Comparison of ENCODE assay signal across 9 mouse cellular contexts in the genomic region with DNA sequence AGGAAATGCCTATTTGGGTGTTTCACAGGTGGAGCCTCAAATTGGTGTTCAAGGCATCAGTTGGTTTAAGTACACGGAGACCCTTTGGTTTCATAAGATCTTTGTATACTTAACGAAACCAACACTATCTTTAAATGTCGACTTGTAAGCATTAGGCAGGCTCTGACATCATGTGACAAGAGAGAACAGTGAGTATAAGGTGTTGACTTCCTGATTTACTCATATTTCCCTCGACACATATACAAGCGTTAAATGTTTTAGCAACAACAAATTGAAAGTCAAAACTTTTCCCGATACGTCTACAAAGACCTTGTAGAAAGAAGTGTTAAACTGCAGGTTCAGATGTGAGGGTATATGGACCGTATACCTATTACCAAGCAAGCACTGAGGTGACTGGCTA. TPM values are rescaled to one million over a fixed set of nuclear protein-coding genes. Genes with fewer than 3 reads are reported as not detected.
DNase-seq lines count a peak whose midpoint lies in the region; ATAC-seq and TF ChIP-seq lines count a peak whose summit lies in the region.
"Had no signal": no experiment of that assay in that cellular context is flagged by ENCODE, and none has a peak within 500 bp of the region (broad histone marks: within the 10 kb centered on the region; RNA-seq: fewer than 3 reads in every experiment).

No protein-coding gene starts in this region.

- H3K27me3 ChIP-seq in kidney, postnatal 0 days (ENCODE audit: insufficient read depth, low read length): no peaks in the 10 kb centered on the region
- no peaks in the 10 kb centered on the region for H3K27me3 ChIP-seq in intestine, embryonic 14.5 days (replicated peaks; ENCODE audit: control insufficient read depth, insufficient read depth, low read length)
- H3K27me3 ChIP-seq in neural tube, embryonic 12.5 days (replicated peaks): no peaks in the 10 kb centered on the region

- peaks cover 28% of the 10 kb centered on the region for H3K36me3 ChIP-seq in kidney, postnatal 0 days (ENCODE audit: insufficient read depth, low read length)
- peaks cover 42% of the 10 kb centered on the region for H3K36me3 ChIP-seq in intestine, embryonic 14.5 days (ENCODE audit: control insufficient read depth, insufficient read depth, low read length)
- H3K36me3 ChIP-seq in neural tube, embryonic 12.5 days: peaks cover 31% of the 10 kb centered on the region

- no peaks in the 10 kb centered on the region for H3K9me3 ChIP-seq in kidney, postnatal 0 days (replicated peaks; ENCODE audit: low read length)
- H3K9me3 ChIP-seq in intestine, embryonic 14.5 days (ENCODE audit: control insufficient read depth, low read length): no peaks in the 10 kb centered on the region
- H3K9me3 ChIP-seq in neural tube, embryonic 12.5 days: no peaks in the 10 kb centered on the region

- H3K27ac ChIP-seq in kidney, postnatal 0 days: no peak overlapping the region
- peak overlapping the region; percentile 85; the same call in 1 of the 2 replicates for H3K27ac ChIP-seq in intestine, embryonic 14.5 days (ENCODE audit: low read depth)
- no peak overlapping the region for H3K27ac ChIP-seq in neural tube, embryonic 12.5 days

- peak overlapping the region; percentile 60; the same call in 1 of the 2 replicates for H3K9ac ChIP-seq in kidney, postnatal 0 days (ENCODE audit: low read depth, low read length)
- H3K9ac ChIP-seq in intestine, embryonic 14.5 days (ENCODE audit: low read length): peak overlapping the region; percentile 66; the same call in 1 of the 2 replicates
- 0 out of 2 replicates have a peak overlapping the region, but pooled peaks have one; percentile 75 for H3K9ac ChIP-seq in neural tube, embryonic 12.5 days

- TF ChIP-seq CTCF in kidney, postnatal 0 days (IDR thresholded peaks at IDR 0.05; ENCODE audit: low read depth): no peak

- peak overlapping the region; percentile 84 for H3K4me2 ChIP-seq in kidney, postnatal 0 days (ENCODE audit: low read length)
- H3K4me2 ChIP-seq in intestine, embryonic 14.5 days (ENCODE audit: low read length): peak overlapping the region; percentile 91
- peak overlapping the region; percentile 76 for H3K4me2 ChIP-seq in neural tube, embryonic 12.5 days (replicated peaks)

- H3K4me1 ChIP-seq in kidney, postnatal 0 days (replicated peaks; ENCODE audit: insufficient read depth, low read length): 0 out of 2 replicates have a peak, but pooled peaks cover 3% of the 10 kb centered on the region
- H3K4me1 ChIP-seq in intestine, embryonic 14.5 days (replicated peaks; ENCODE audit: control insufficient read depth, insufficient read depth, low read length): peaks cover 4% of the 10 kb centered on the region; the same call in 1 of the 2 replicates
- peaks cover 16% of the 10 kb centered on the region; the same call in 1 of the 2 replicates for H3K4me1 ChIP-seq in neural tube, embryonic 12.5 days

- DNase-seq in kidney, postnatal 0 days (ENCODE audit: low spot score): no peak
- DNase-seq in kidney, postnatal 25 days: no peak
- DNase-seq in c-Kit-negative CD71-positive TER-119-positive erythroid progenitor cells, embryonic 14.5 days (ENCODE audit: low read depth, low spot score): peak; percentile 8
- no peak for DNase-seq in intestine, embryonic 14.5 days (ENCODE audit: low spot score)
- DNase-seq in gastrocnemius, postnatal 25 days: no peak
- no peak for DNase-seq in cerebellum, adult 11 months
- DNase-seq in urinary bladder, postnatal 10 days (ENCODE audit: low spot score): no peak

- peak overlapping the region; percentile 78 for H3K4me3 ChIP-seq in kidney, postnatal 0 days (replicated peaks; ENCODE audit: low read depth, low read length)
- peak overlapping the region; percentile 71 for H3K4me3 ChIP-seq in intestine, embryonic 14.5 days (ENCODE audit: low read depth, low read length)
- peak overlapping the region; percentile 73; the same call in 1 of the 2 replicates for H3K4me3 ChIP-seq in neural tube, embryonic 12.5 days

- ATAC-seq in kidney, postnatal 0 days (replicated peaks; ENCODE audit: low FRiP score, low read depth): no peak
- ATAC-seq in intestine, embryonic 14.5 days (replicated peaks; ENCODE audit: low FRiP score, low TSS enrichment, low read depth): no peak
- no peak for ATAC-seq in neural tube, embryonic 12.5 days (ENCODE audit: low FRiP score, low read depth)

- WGBS in kidney, postnatal 0 days: 58% methylated on average over 8 of the region's 8 CpGs
- 59% methylated on average over 8 of the region's 8 CpGs for WGBS in intestine, embryonic 14.5 days
- 72% methylated on average over 8 of the region's 8 CpGs for WGBS in neural tube, embryonic 12.5 days

RNA-seq across cellular contexts. Expression of a gene that starts 1.2 kb away (rescaled TPM):
- 135 and 144 TPM in 2 replicates for polyA plus RNA-seq in kidney, postnatal 0 days (2015; fragmentation: Nextera tagmentation; extraction: Ambion mirVana)
- polyA plus RNA-seq in intestine, embryonic 14.5 days (2014; fragmentation: Nextera tagmentation; extraction: Ambion mirVana): 166 and 169 TPM in 2 replicates
- polyA plus RNA-seq in neural tube, embryonic 12.5 days (2016; fragmentation: Nextera tagmentation; extraction: Ambion mirVana): 114 and 115 TPM in 2 replicates
- total RNA-seq in gastrocnemius, postnatal 25 days (2021): 10 to 100 TPM; 28.7 to 32.5 TPM

RNA-seq across cellular contexts. Expression of a gene that starts 13.1 kb away (rescaled TPM):
- 0.12 TPM in 1 of 2 replicates, not detected in the other for polyA plus RNA-seq in kidney, postnatal 0 days (2015; fragmentation: Nextera tagmentation; extraction: Ambion mirVana)
- polyA plus RNA-seq in intestine, embryonic 14.5 days (2014; fragmentation: Nextera tagmentation; extraction: Ambion mirVana): not detected in 2 replicates
- polyA plus RNA-seq in neural tube, embryonic 12.5 days (2016; fragmentation: Nextera tagmentation; extraction: Ambion mirVana): not detected in 2 replicates
- not detected for total RNA-seq in gastrocnemius, postnatal 25 days (2021)
- total RNA-seq: common myeloid progenitor, adult 5-6 weeks had no signal

RNA-seq across cellular contexts. Expression of a gene that starts 42.4 kb away (rescaled TPM):
- polyA plus RNA-seq in kidney, postnatal 0 days (2015; fragmentation: Nextera tagmentation; extraction: Ambion mirVana): 10.7 and 12.3 TPM in 2 replicates
- 4.7 and 4.8 TPM in 2 replicates for polyA plus RNA-seq in intestine, embryonic 14.5 days (2014; fragmentation: Nextera tagmentation; extraction: Ambion mirVana)
- polyA plus RNA-seq in neural tube, embryonic 12.5 days (2016; fragmentation: Nextera tagmentation; extraction: Ambion mirVana): 14.0 and 17.0 TPM in 2 replicates
- 1 to 10 TPM; 2.0 to 3.4 TPM for total RNA-seq in gastrocnemius, postnatal 25 days (2021)
